Mouse (Mus musculus) kidney, adult 18-20 months (tissue): ENCODE data around the gene Gm21149.
"Not testable (repeated sequence)": the region's sequence is repeated elsewhere in the genome, so short reads cannot be mapped to it uniquely, and the experiment has no call there.

Source experiments
- DNase-seq: peaks from one replicate; pipeline ENCODE4 v3.0.0; 2021

Gene Gm21149

DNA sequence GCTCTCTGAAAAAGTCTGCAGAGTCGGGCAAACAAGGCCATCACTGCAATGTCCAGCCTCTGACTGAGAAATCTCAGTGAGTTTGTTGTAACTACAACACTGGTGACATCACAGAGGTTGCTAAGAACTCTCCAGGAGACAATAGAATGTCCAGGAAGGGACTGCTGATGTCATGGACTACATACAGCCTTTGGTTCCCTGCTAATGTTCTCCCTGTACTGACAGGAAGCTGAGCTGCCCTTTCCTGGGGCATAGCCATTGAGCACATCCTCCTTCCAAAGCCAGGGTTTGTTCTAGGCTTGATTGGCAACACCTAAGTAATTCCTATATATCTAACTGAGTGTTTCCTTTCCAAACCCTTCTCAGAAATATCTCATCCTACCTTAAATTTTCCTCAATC, at the start of gene Gm21149:
Gene Gm21149 (minus strand): TSS at position 101 of the 400 bp plus-strand sequence.
- not testable (repeated sequence) for DNase-seq

DNA sequence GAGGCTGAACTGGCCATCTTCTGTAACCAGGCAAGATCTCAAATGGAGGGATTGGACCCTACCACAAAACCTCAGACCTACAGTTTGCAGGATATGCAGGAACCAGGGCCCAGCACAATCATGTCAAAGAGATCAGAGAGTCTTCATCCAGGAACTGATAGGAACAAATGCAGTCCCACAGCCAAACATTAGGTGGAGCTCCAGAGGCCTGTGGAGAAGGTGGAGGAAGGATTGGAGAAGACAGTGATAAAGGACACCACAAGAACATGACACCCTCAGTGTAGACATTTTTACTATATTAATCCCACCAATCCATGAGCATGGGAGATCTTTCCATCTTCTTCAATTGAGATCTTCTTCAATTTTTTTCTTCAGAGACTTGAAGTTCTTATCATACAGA, 46.1 kb upstream of the Gm21149 start:
- peak; percentile 18 for DNase-seq

GRCm38 (mm10) chr5:15522028-15522427, 45.7 kb upstream of the Gm21149 start:
- not testable (repeated sequence) for DNase-seq

DNA sequence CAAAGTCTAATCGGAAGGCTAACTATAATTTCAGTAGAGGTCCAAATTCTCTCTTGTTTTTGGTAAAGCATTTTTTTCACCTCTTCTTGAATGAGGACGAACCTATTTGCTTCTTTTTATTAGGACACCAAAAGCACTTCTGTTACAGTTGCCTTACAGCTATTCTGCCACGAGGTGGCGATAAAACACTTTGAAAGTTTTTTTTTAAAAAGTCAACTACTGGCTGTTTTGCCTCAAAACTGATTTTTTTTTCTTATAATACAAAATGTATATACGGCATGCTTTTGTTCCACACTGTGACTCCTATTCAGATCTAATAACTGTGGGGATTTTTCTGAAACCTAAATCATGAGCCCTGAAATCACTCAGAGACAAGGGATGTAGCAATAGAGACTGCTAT, 44.1 kb upstream of the Gm21149 start:
- DNase-seq: peak; percentile 17

- not testable (repeated sequence) for DNase-seq
Measured at GRCm38 (mm10) chr5:15517150-15517549, 40.8 kb upstream of the Gm21149 start.

DNA sequence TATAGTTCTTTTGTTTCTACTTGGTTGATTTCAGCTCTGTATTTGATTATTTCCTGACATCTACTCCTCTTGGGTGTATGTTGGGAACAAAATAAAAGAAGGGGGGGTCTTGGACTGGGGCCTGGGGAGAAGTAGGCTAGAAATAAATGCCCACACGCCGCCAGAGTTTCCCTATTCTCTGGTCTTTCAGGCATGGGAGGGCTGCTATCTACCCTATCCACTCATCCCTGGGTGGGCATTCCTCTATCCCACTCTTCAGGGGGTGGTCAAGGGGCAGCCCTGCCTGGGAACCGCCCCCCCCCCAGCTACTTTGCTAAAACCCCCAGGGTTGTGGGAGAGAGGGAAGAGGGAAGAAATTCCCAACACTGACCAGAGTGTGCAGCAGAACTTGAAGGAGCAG, 35.9 kb upstream of the Gm21149 start:
- not testable (repeated sequence) for DNase-seq

DNA sequence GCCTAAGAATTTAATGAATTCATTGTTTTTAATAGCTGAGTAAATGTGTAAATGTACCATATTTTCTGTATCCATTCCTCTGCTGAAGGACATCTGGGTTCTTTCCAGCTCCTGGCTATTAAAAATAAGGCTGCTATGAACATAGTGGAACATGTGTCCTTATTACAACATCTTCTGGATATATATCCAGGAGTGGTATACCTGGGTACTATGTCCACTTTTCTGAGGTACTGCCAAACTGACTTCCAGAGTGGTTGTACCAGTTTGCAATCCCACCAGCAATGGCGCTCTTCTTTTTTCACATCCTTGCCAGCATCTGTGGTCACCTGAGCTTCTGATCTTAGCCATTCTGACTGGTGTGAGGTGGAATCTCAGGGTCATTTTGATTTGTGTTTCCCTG, 33.6 kb upstream of the Gm21149 start:
- not testable (repeated sequence) for DNase-seq

- not testable (repeated sequence) for DNase-seq
Measured at GRCm38 (mm10) chr5:15508460-15509451, 32.4 kb upstream of the Gm21149 start.

DNA sequence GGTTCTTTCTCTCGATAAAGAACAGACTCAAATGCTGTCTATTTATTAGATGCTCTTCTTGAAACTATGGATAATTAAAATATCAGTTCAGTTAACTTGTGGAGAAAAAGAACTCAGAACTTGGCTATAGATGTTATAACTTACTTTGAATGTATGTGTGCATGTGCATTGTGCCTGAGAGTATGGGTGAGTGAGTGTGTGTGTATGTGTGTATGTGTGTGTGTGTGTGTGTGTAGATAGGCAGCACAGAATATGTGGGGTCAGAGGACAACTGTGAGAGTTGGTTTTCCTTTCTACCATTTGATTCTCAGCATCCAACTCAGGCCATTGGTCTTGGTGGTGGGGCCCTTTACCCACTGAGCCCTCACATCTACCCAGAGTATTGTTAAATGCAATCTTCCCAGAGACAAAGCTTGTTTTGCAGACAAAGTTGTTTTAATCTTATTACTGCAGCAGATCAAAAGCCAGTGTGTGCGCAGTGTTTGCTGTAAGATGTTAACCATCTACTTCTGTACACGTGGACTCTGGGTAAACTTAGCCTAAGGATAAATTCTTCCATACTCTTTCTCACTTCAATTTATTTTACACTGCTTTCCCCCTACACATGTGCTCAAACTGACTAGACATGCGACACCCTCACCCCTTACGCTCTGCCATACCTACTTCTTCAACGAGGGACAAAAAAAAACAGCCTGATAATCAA, 31.6 kb upstream of the Gm21149 start:
- DNase-seq: not testable (repeated sequence)

DNA sequence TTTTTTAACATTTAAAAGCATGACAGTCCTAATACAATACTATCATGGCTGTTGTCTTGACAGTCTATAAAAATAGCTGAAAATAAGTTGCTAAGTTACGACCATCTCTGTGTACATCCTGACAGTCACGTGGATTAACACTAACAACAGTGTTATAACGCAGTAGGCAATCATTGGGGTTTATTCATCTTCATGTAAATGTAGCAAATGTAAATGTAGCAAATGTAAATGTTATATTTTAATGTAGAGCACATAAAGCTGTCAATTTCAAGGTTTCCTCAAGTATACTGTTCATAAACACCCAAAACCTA, 30.9 kb upstream of the Gm21149 start:
- no peak for DNase-seq

DNA sequence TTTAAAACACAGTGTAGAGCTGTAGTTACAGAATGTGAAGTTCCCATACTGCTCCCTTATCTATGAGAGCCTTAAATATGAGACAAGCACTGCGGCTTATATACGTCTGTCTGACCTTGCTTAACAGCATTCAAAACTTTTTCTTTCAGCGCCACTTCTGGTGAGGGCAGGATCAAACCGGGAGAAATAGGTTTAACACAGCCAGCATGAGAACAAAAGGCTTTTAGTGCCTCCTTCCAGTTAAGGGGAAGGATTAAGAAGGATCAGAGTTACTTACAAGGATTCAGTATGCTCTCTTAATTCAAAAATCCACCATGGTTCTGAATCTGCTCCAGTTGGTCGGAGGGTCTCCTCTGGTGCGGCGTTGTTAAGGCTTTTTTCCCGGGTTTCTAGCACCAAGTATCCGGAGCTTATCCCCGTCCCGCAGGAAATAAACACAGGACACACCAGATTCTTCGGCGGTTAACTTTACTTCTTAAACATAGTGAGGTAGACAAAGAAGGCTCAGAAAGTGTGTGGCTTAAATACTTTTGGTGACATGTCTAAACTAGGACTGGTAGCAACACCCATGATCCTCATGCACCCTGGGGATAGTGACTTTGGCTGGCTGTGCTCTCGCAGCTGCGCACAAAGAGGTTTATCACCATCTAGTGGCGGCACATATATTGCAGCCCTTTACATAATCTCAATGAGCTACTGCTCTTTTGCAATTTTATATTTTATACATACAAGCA, 30.4 kb upstream of the Gm21149 start:
- DNase-seq: no peak

DNA sequence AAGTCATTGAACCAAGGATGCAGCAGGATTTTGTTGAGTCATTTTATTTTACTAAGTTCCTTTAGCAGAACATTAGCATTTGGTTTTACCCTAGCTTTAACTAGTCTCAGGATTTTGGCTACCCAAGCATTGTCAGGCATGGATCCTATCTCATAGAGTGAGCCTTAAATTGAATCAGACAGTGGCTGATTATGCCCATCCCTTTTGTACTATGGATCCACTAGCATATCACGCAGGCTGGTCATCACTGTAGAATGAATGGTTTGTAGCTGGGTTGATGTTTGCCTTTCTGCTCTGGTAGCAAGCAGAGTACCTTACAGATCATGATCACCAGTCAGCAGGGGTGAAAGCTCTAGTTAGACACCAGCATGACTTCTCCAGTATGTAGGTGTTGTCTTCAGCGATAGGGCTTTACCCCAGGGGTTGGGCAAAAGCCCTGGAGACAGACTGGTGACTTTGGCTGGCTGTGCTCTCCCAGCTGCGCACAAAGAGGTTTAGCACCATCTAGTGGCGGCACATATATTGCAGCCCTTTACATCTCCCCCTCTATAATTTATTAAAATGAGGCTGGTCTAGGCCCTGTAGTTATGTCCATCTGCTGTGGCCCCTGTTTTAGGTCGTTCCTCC, 22.6 kb upstream of the Gm21149 start:
- DNase-seq: peak; percentile 64

DNA sequence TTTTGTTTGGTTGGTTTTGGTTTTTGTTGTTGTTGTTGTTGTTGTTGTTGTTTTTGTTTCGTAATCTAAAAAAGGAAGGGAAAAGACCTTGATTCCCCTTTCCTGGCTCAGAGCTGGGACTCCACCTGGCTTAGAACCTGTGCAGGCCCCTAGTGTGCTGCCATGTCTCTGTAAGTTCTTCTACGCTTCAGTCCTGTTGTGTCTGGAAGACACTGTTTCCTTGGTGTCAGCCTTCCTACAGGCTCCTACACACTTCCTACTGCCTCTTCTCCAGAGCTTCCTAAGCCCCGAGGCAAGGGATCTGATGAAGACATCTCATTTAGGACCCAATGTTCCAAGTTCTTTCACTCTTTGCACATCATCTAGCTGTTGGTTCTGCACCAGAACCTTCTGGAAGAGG, 22.0 kb upstream of the Gm21149 start:
- not testable (repeated sequence) for DNase-seq

- not testable (repeated sequence) for DNase-seq
Measured at GRCm38 (mm10) chr5:15490934-15491333, 14.6 kb upstream of the Gm21149 start.

DNA sequence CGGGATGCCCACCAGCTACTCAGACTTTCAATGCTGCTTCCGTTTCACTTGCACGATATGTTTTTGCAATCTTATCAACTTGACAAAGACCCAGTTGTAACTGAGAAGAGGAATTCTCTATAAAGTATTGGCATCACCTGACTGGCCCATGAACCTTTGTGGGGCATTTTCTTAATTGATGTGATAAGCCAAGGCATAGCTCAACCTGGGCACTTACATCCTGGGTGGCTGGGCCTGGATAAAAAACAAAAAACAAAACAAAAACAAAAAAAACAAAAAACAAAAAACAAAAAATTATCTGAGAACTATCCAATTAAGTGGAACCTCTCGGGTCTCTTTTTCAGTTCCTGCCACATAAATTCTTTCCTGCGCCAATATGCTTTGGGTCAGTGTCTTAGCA, 12.4 kb upstream of the Gm21149 start:
- no peak for DNase-seq

DNA sequence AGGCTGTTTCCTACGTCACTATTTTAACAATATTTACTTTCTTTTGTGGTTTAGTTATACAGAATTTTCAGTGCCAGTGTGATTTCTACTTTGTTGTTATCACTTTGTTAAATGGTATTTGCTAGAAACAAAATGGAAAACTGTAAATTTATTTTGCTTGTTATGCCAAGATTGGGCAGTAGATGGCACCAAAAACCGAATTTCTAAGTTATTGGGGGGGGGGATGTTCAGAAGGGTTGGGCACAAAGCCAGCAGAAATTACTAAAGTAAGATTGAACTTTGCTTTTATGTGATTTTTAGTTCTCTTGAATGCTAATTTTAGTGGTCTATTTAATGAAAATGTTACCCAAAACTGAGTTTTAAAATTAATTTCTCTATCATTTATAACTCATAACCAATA, 8.3 kb upstream of the Gm21149 start:
- not testable (repeated sequence) for DNase-seq

GRCm38 (mm10) chr5:15483576-15483975, 7.3 kb upstream of the Gm21149 start:
- not testable (repeated sequence) for DNase-seq

DNA sequence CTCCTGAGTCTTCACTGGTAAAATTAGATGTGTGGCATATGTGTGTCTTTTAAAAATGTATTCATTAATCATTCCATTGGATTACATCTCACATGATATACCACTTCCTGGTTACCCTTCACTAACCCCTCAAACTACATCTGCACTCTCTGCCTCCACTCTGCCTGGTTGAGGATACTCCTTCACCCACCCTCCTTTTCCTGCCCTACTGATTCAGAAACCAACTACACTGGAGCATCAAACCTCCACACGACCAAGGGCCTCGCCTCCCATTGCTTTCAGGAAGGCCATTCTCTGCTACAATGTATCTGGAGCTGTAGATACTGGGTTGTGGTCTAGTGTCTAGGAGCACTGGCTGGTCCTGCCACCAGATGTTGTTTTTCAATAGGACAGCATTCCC, 6.5 kb upstream of the Gm21149 start:
- not testable (repeated sequence) for DNase-seq

GRCm38 (mm10) chr5:15470141-15470540, 6.2 kb downstream of the Gm21149 start:
- DNase-seq: not testable (repeated sequence)

GRCm38 (mm10) chr5:15467768-15468167, 8.6 kb downstream of the Gm21149 start:
- not testable (repeated sequence) for DNase-seq

- DNase-seq: not testable (repeated sequence)
Measured at GRCm38 (mm10) chr5:15466218-15466617, 10.1 kb downstream of the Gm21149 start.

DNA sequence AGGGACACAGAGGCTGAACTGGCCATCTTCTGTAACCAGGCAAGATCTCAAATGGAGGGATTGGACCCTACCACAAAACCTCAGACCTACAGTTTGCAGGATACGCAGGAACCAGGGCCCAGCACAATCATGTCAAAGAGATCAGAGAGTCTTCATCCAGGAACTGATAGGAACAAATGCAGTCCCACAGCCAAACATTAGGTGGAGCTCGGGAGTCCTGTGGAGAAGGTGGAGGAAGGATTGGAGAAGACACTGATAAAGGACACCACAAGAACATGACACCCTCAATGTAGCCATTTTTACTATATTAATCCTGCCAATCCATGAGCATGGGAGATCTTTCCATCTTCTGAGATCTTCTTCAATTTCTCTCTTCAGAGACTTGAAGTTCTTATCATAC, 12.8 kb downstream of the Gm21149 start:
- DNase-seq: peak; percentile 55

- not testable (repeated sequence) for DNase-seq
Measured at GRCm38 (mm10) chr5:15461613-15462012, 14.7 kb downstream of the Gm21149 start.
